Mouse (Mus musculus) cortical plate, adult 2 months (tissue): ENCODE results near the gene Nfkbiz.

Experiments used
- CTCF ChIP-seq: fragments of 200-500 bp; IDR thresholded peaks from 2 replicates; pipeline ENCODE4 v1.5.1; 2011; ENCODE audit warnings: mild to moderate bottlenecking, control low read depth, low read length; ENCODE audit not compliant: insufficient read depth; ENCODE audit errors: extremely low read depth
- POLR2A ChIP-seq: fragments of 200-500 bp; IDR thresholded peaks from 2 replicates; pipeline ENCODE4 v1.6.1; 2011; ENCODE audit warnings: mild to moderate bottlenecking, low read length, control low read depth; ENCODE audit not compliant: insufficient read depth; ENCODE audit errors: extremely low read depth

DNA sequence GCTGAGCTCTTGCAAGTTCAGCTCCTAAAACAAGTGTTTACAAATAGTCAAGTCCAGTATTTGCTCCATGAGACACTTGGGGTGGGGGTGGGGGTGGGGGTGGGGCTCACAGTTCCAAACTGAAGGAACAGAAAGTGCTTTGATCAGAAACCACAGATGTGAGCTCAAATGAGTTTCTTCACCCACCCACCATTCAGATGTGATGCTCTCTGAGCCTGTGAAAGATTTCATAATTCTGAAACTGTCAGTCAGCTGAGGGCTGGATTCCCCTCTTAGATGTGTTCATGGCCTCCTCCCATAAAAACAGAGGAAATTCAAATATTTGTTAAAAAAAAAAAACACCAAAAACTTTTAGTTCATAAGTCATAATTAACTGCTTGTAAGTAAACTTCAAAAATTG, 2.9 kb downstream of the Nfkbiz start:
- TF ChIP-seq POLR2A: no peak
- TF ChIP-seq CTCF: no peak
